Mouse (Mus musculus): Measurements from ENCODE around the gene Rpl28. TPM values are rescaled to one million over a fixed set of nuclear protein-coding genes. Genes with fewer than 3 reads are reported as not detected.

Rpl28 gene
- polyA plus RNA-seq, 2 experiments, result 186 to 307 TPM

DNA sequence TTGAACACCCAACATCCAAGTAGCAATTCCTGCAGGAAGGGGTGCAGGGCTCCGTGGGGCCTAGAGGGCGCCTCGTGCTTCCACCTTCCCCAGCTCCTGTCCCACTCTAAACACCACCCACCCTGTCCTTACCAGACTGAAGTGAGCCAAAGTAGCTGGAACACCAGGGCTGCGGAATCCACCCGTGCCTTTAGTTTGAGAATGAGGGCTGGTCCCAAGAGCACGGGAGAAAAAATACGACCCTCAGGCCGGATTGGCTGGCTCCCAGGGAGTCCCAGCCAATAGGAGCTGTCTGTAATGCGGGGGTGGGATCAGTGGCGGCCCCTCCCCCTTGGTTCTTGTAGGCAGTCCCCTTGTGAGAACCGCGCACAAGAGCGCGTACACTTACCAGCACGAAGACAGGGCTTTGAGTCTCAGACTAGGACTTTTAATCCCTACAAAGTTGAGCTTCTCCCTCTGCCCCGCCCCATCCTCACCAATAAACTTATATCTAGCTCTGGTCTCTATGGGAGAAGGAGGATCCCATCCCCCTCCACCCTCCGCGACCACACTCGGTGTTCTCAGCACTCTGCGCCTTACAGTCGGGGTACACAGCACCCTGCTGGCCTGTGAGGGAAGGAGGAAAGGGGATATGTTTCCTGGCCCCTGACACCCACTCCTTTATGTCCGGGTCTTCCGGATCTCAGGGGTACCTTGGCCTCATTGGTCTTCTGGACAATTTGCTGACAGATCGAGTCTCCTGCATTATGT, 39.7 kb upstream of the Rpl28 start, which contains the start of gene Cox6b2:
Cox6b2 (minus strand) TSS at position 274 of the 750 bp plus-strand sequence.
- peak within 1 kb of the TSS; percentile 63 for H3K4me2 ChIP-seq (ENCODE audit: low read depth)
- WGBS (ENCODE audit: insufficient replicate concordance), result 4% methylated on average over 24 of the region's 24 CpGs
- peaks cover 36% of the 10 kb centered on the region in 2 experiments for H3K4me1 ChIP-seq (replicated peaks; ENCODE audit: control insufficient read depth in 2 of 2, insufficient read depth in 2 of 2, low read length in 1 of 2)
- peak; percentile 86 to 91 (median 87) for DNase-seq (ENCODE audit: low read depth in 3 of 3, low spot score in 3 of 3)
- H3K27ac ChIP-seq, result peak within 1 kb of the TSS; percentile 71
- no peaks in the 10 kb centered on the region for H3K9me3 ChIP-seq (ENCODE audit: control insufficient read depth, low read length)
- H3K9ac ChIP-seq (replicated peaks), result peak within 1 kb of the TSS; percentile 58
- no peaks in the 10 kb centered on the region for H3K27me3 ChIP-seq (ENCODE audit: control insufficient read depth, insufficient read depth, low read length)
- peak within 1 kb of the TSS; percentile 60 to 75 for H3K4me3 ChIP-seq (ENCODE audit: insufficient read depth in 1 of 2, low read depth in 2 of 2, low read length in 2 of 2)
- TF ChIP-seq CTCF (IDR thresholded peaks at IDR 0.05; ENCODE audit: low read depth), result peak; percentile 19
- no peak for TF ChIP-seq EP300 (IDR thresholded peaks at IDR 0.05; ENCODE audit: low read depth)
- ATAC-seq (ENCODE audit: insufficient read depth), result peak; percentile 83
- no peaks in the 10 kb centered on the region; the same call in 1 of the 2 replicates for H3K36me3 ChIP-seq (replicated peaks; ENCODE audit: control insufficient read depth, insufficient read depth, low read depth)

- Histone ChIP-seq H3K4me2 (ENCODE audit: low read depth) (no peak overlapping the region), H3K4me1 (replicated peaks; ENCODE audit: control insufficient read depth in 2 of 2, insufficient read depth in 2 of 2, low read length in 1 of 2) (no peaks in the 10 kb centered on the region), H3K27ac (no peak overlapping the region), H3K9ac (replicated peaks) (no peak overlapping the region), H3K27me3 (ENCODE audit: control insufficient read depth, insufficient read depth, low read length) (no peaks in the 10 kb centered on the region), H3K9me3 (ENCODE audit: control insufficient read depth, low read length) (no peaks in the 10 kb centered on the region), H3K4me3 (ENCODE audit: insufficient read depth in 1 of 2, low read depth in 2 of 2, low read length in 2 of 2) (no peak overlapping the region), H3K36me3 (replicated peaks; ENCODE audit: control insufficient read depth, insufficient read depth, low read depth) (no peaks in the 10 kb centered on the region)
- 19% methylated on average over 1 of the region's 1 CpGs for WGBS (ENCODE audit: insufficient replicate concordance)
- DNase-seq (ENCODE audit: low read depth in 3 of 3, low spot score in 3 of 3) (no peak), ATAC-seq (ENCODE audit: insufficient read depth) (no peak)
- TF ChIP-seq CTCF (IDR thresholded peaks at IDR 0.05; ENCODE audit: low read depth) (no peak), EP300 (IDR thresholded peaks at IDR 0.05; ENCODE audit: low read depth) (no peak)
Measured at GRCm38 (mm10) chr7:4759670-4760069, 33.0 kb upstream of the Rpl28 start.

GRCm38 (mm10) chr7:4764946-4765710, 27.5 kb upstream of the Rpl28 start:
- Histone ChIP-seq H3K27me3 (ENCODE audit: control insufficient read depth, insufficient read depth, low read length) (peaks cover 7% of the 10 kb centered on the region), H3K4me3 (ENCODE audit: insufficient read depth in 1 of 2, low read depth in 2 of 2, low read length in 2 of 2) (no peak overlapping the region), H3K4me2 (ENCODE audit: low read depth) (no peak overlapping the region), H3K9ac (replicated peaks) (no peak overlapping the region), H3K27ac (no peak overlapping the region), H3K9me3 (ENCODE audit: control insufficient read depth, low read length) (no peaks in the 10 kb centered on the region), H3K36me3 (replicated peaks; ENCODE audit: control insufficient read depth, insufficient read depth, low read depth) (no peaks in the 10 kb centered on the region), H3K4me1 (replicated peaks; ENCODE audit: control insufficient read depth in 2 of 2, insufficient read depth in 2 of 2, low read length in 1 of 2) (no peaks in the 10 kb centered on the region)
- DNase-seq (ENCODE audit: low read depth in 3 of 3, low spot score in 3 of 3) (no peak), ATAC-seq (ENCODE audit: insufficient read depth) (no peak)
- 25% methylated on average over 4 of the region's 4 CpGs for WGBS (ENCODE audit: insufficient replicate concordance)
- TF ChIP-seq EP300 (IDR thresholded peaks at IDR 0.05; ENCODE audit: low read depth) (no peak), CTCF (IDR thresholded peaks at IDR 0.05; ENCODE audit: low read depth) (no peak)

- WGBS (ENCODE audit: insufficient replicate concordance), result 39% methylated on average over 3 of the region's 5 CpGs
- no peak for TF ChIP-seq CTCF (IDR thresholded peaks at IDR 0.05; ENCODE audit: low read depth)
- TF ChIP-seq EP300 (IDR thresholded peaks at IDR 0.05; ENCODE audit: low read depth), result no peak
- Histone ChIP-seq H3K4me1 (replicated peaks; ENCODE audit: control insufficient read depth in 2 of 2, insufficient read depth in 2 of 2, low read length in 1 of 2) (no peaks in the 10 kb centered on the region), H3K27ac (no peak within 1 kb of the TSS), H3K4me2 (ENCODE audit: low read depth) (no peak within 1 kb of the TSS), H3K27me3 (ENCODE audit: control insufficient read depth, insufficient read depth, low read length) (peaks cover 25% of the 10 kb centered on the region), H3K4me3 (ENCODE audit: insufficient read depth in 1 of 2, low read depth in 2 of 2, low read length in 2 of 2) (no peak within 1 kb of the TSS), H3K36me3 (replicated peaks; ENCODE audit: control insufficient read depth, insufficient read depth, low read depth) (no peaks in the 10 kb centered on the region), H3K9ac (replicated peaks) (no peak within 1 kb of the TSS), H3K9me3 (ENCODE audit: control insufficient read depth, low read length) (no peaks in the 10 kb centered on the region)
- DNase-seq (ENCODE audit: low read depth in 3 of 3, low spot score in 3 of 3) (no peak), ATAC-seq (ENCODE audit: insufficient read depth) (no peak)
Measured at GRCm38 (mm10) chr7:4771202-4771601, 21.5 kb upstream of the Rpl28 start, which contains the start of gene Fam71e2. Gene Fam71e2, minus strand, starts transcription at chr7:4771302.

GRCm38 (mm10) chr7:4776131-4776530, 16.5 kb upstream of the Rpl28 start:
- 37% methylated on average over 10 of the region's 10 CpGs for WGBS (ENCODE audit: insufficient replicate concordance)
- H3K27me3 ChIP-seq (ENCODE audit: control insufficient read depth, insufficient read depth, low read length), result peaks cover 56% of the 10 kb centered on the region
- no peak for ATAC-seq (ENCODE audit: insufficient read depth)
- no peak overlapping the region for H3K9ac ChIP-seq (replicated peaks)
- no peak overlapping the region for H3K4me2 ChIP-seq (ENCODE audit: low read depth)
- TF ChIP-seq CTCF (IDR thresholded peaks at IDR 0.05; ENCODE audit: low read depth) (no peak), EP300 (IDR thresholded peaks at IDR 0.05; ENCODE audit: low read depth) (no peak)
- H3K27ac ChIP-seq, result no peak overlapping the region
- H3K9me3 ChIP-seq (ENCODE audit: control insufficient read depth, low read length), result no peaks in the 10 kb centered on the region
- no peak overlapping the region for H3K4me3 ChIP-seq (ENCODE audit: insufficient read depth in 1 of 2, low read depth in 2 of 2, low read length in 2 of 2)
- no peaks in the 10 kb centered on the region for H3K36me3 ChIP-seq (replicated peaks; ENCODE audit: control insufficient read depth, insufficient read depth, low read depth)
- DNase-seq (ENCODE audit: low read depth in 3 of 3, low spot score in 3 of 3), result no peak
- H3K4me1 ChIP-seq (replicated peaks; ENCODE audit: control insufficient read depth in 2 of 2, insufficient read depth in 2 of 2, low read length in 1 of 2), result no peaks in the 10 kb centered on the region
